Mouse (Mus musculus): ENCODE results near the gene Gdpd3. TPM values are rescaled to one million over a fixed set of nuclear protein-coding genes. Genes with fewer than 3 reads are reported as not detected.

The Gdpd3 gene
- polyA plus RNA-seq, 1 experiment: 2.5 TPM

GRCm38 (mm10) chr7:126823940-126824339 lies 57.8 kb downstream of the Gdpd3 start:
- TF ChIP-seq POLR2A (IDR thresholded peaks at IDR 0.05; ENCODE audit: extremely low read depth, insufficient read depth, low read length) (no peak), CTCF (IDR thresholded peaks at IDR 0.05; ENCODE audit: extremely low read depth, insufficient read depth, low read length) (no peak)
- Histone ChIP-seq H3K4me1 (ENCODE audit: control insufficient read depth, insufficient read depth, low read length) (peaks cover 2% of the 10 kb centered on the region; the same call in 1 of the 2 replicates), H3K4me3 (ENCODE audit: insufficient read depth, low read length) (peak overlapping the region; percentile 91), H3K27ac (ENCODE audit: insufficient read depth, low read length) (no peak overlapping the region)

Other genes starting within 250 kb of the Gdpd3 start
- 102 and 103 TPM in 2 replicates for gene Eif3c, start 199.9 kb upstream of the Gdpd3 start, polyA plus RNA-seq (2012; rRNA removed)
- 0.84 and 0.93 TPM in 2 replicates for gene Apobr, start 181.4 kb upstream of the Gdpd3 start, polyA plus RNA-seq (2012; rRNA removed)
- gene Cln3, start 180.5 kb upstream of the Gdpd3 start, polyA plus RNA-seq (2012; rRNA removed): 41.8 and 42.3 TPM in 2 replicates
- gene Il27, start 171.4 kb upstream of the Gdpd3 start, polyA plus RNA-seq (2012; rRNA removed): 0.19 TPM in 1 of 2 replicates, not detected in the other
- gene Nupr1, start 135.5 kb upstream of the Gdpd3 start, polyA plus RNA-seq (2012; rRNA removed): 21.6 and 23.1 TPM in 2 replicates
- gene Sgf29, start 117.0 kb upstream of the Gdpd3 start, polyA plus RNA-seq (2012; rRNA removed): 38.1 and 43.4 TPM in 2 replicates
- 14.1 and 16.5 TPM in 2 replicates for gene Sult1a1, start 89.9 kb upstream of the Gdpd3 start, polyA plus RNA-seq (2012; rRNA removed)
- 51.2 and 55.8 TPM in 2 replicates for gene Bola2, start 70.9 kb upstream of the Gdpd3 start, polyA plus RNA-seq (2012; rRNA removed)
- gene Slx1b, start 70.5 kb upstream of the Gdpd3 start, polyA plus RNA-seq (2012; rRNA removed): 31.2 and 33.8 TPM in 2 replicates
- gene Coro1a, start 58.5 kb upstream of the Gdpd3 start, polyA plus RNA-seq (2012; rRNA removed): 204 and 218 TPM in 2 replicates
- 246 and 283 TPM in 2 replicates for gene Mapk3, start 6.7 kb upstream of the Gdpd3 start, polyA plus RNA-seq (2012; rRNA removed)
- gene Ypel3, start 10.6 kb downstream of the Gdpd3 start, polyA plus RNA-seq (2012; rRNA removed): 539 and 545 TPM in 2 replicates
- gene Tbx6, start 15.1 kb downstream of the Gdpd3 start, polyA plus RNA-seq (2012; rRNA removed): 1.4 and 1.6 TPM in 2 replicates
- gene Ppp4c, start 26.2 kb downstream of the Gdpd3 start, polyA plus RNA-seq (2012; rRNA removed): 75.4 and 77.7 TPM in 2 replicates
- gene Fam57b, start 31.3 kb downstream of the Gdpd3 start, polyA plus RNA-seq (2012; rRNA removed): 108 and 124 TPM in 2 replicates
- 0.67 TPM in 1 of 2 replicates, not detected in the other for gene 4930451I11Rik, start 65.3 kb downstream of the Gdpd3 start, polyA plus RNA-seq (2012; rRNA removed)
- 45.9 and 52.6 TPM in 2 replicates for gene Doc2a, start 81.1 kb downstream of the Gdpd3 start, polyA plus RNA-seq (2012; rRNA removed)
- 58.5 and 69.2 TPM in 2 replicates for gene Hirip3, start 95.6 kb downstream of the Gdpd3 start, polyA plus RNA-seq (2012; rRNA removed)
- 55.6 and 59.3 TPM in 2 replicates for gene Ino80e, start 96.0 kb downstream of the Gdpd3 start, polyA plus RNA-seq (2012; rRNA removed)
- gene Taok2, start 118.4 kb downstream of the Gdpd3 start, polyA plus RNA-seq (2012; rRNA removed): 103 and 104 TPM in 2 replicates
- 31.9 and 35.9 TPM in 2 replicates for gene Tmem219, start 156.6 kb downstream of the Gdpd3 start, polyA plus RNA-seq (2012; rRNA removed)
- 188 and 198 TPM in 2 replicates for gene Kctd13, start 162.5 kb downstream of the Gdpd3 start, polyA plus RNA-seq (2012; rRNA removed)
- 55.7 and 63.8 TPM in 2 replicates for gene Asphd1, start 183.2 kb downstream of the Gdpd3 start, polyA plus RNA-seq (2012; rRNA removed)
- gene Sez6l2, start 184.2 kb downstream of the Gdpd3 start, polyA plus RNA-seq (2012; rRNA removed): 236 and 261 TPM in 2 replicates
- gene Cdipt, start 209.6 kb downstream of the Gdpd3 start, polyA plus RNA-seq (2012; rRNA removed): 252 and 253 TPM in 2 replicates
- 1.1 and 2.0 TPM in 2 replicates for gene Cdiptos, start 209.8 kb downstream of the Gdpd3 start, polyA plus RNA-seq (2012; rRNA removed)
- gene Mvp, start 248.3 kb downstream of the Gdpd3 start, polyA plus RNA-seq (2012; rRNA removed): 8.0 and 8.2 TPM in 2 replicates